Mouse (Mus musculus): Measurements from ENCODE around the gene Foxl1. TPM values are rescaled to one million over a fixed set of nuclear protein-coding genes. Genes with fewer than 3 reads are reported as not detected.
A peak's percentile ranks its signal among the peaks of the same experiment; 100 is the strongest.

The Foxl1 gene
- polyA plus RNA-seq, 1 experiment = not detected

GRCm38 (mm10) chr8:121088281-121088680 is 39.5 kb upstream of the Foxl1 start:
- no peak for TF ChIP-seq POLR2A (IDR thresholded peaks at IDR 0.05; ENCODE audit: control insufficient read depth, low read depth, low read length)
- TF ChIP-seq CTCF (IDR thresholded peaks at IDR 0.05; ENCODE audit: control insufficient read depth, insufficient read depth, insufficient replicate concordance, low read depth, low read length) = no peak
- peaks cover 16% of the 10 kb centered on the region for H3K4me1 ChIP-seq (ENCODE audit: control insufficient read depth, insufficient read depth, low read length)

GRCm38 (mm10) chr8:121088871-121089630 is 38.7 kb upstream of the Foxl1 start:
- Histone ChIP-seq H3K27me3 (ENCODE audit: control insufficient read depth, insufficient read depth, low read length) (peaks cover 3% of the 10 kb centered on the region; the same call in 1 of the 2 replicates), H3K36me3 (ENCODE audit: control insufficient read depth, insufficient read depth, low read length) (no peaks in the 10 kb centered on the region), H3K27ac (ENCODE audit: control insufficient read depth, insufficient read depth, low read depth, low read length) (no peak overlapping the region), H3K4me1 (ENCODE audit: control insufficient read depth, insufficient read depth, low read length) (peaks cover 20% of the 10 kb centered on the region), H3K4me3 (ENCODE audit: control insufficient read depth, low read depth, low read length) (no peak overlapping the region)
- TF ChIP-seq CTCF (IDR thresholded peaks at IDR 0.05; ENCODE audit: control insufficient read depth, insufficient read depth, insufficient replicate concordance, low read depth, low read length) (no peak), POLR2A (IDR thresholded peaks at IDR 0.05; ENCODE audit: control insufficient read depth, low read depth, low read length) (no peak)

More at GRCm38 (mm10) chr8:121088281-121088680, 39.5 kb upstream of the Foxl1 start:
- H3K27ac ChIP-seq (ENCODE audit: control insufficient read depth, insufficient read depth, low read depth, low read length) = no peak overlapping the region
- no peak overlapping the region for H3K4me3 ChIP-seq (ENCODE audit: control insufficient read depth, low read depth, low read length)
- H3K27me3 ChIP-seq (ENCODE audit: control insufficient read depth, insufficient read depth, low read length) = peaks cover 3% of the 10 kb centered on the region; the same call in 1 of the 2 replicates
- no peaks in the 10 kb centered on the region for H3K36me3 ChIP-seq (ENCODE audit: control insufficient read depth, insufficient read depth, low read length)

GRCm38 (mm10) chr8:121089631-121090380 is 37.9 kb upstream of the Foxl1 start:
- Histone ChIP-seq H3K4me3 (ENCODE audit: control insufficient read depth, low read depth, low read length) (no peak overlapping the region), H3K27me3 (ENCODE audit: control insufficient read depth, insufficient read depth, low read length) (peaks cover 3% of the 10 kb centered on the region; the same call in 1 of the 2 replicates), H3K36me3 (ENCODE audit: control insufficient read depth, insufficient read depth, low read length) (no peaks in the 10 kb centered on the region), H3K27ac (ENCODE audit: control insufficient read depth, insufficient read depth, low read depth, low read length) (no peak overlapping the region), H3K4me1 (ENCODE audit: control insufficient read depth, insufficient read depth, low read length) (peaks cover 16% of the 10 kb centered on the region)
- TF ChIP-seq CTCF (IDR thresholded peaks at IDR 0.05; ENCODE audit: control insufficient read depth, insufficient read depth, insufficient replicate concordance, low read depth, low read length) = no peak

GRCm38 (mm10) chr8:121090716-121091115 is 37.0 kb upstream of the Foxl1 start:
- no peak overlapping the region for H3K4me3 ChIP-seq (ENCODE audit: control insufficient read depth, low read depth, low read length)
- no peaks in the 10 kb centered on the region for H3K36me3 ChIP-seq (ENCODE audit: control insufficient read depth, insufficient read depth, low read length)
- TF ChIP-seq CTCF (IDR thresholded peaks at IDR 0.05; ENCODE audit: control insufficient read depth, insufficient read depth, insufficient replicate concordance, low read depth, low read length) (no peak), POLR2A (IDR thresholded peaks at IDR 0.05; ENCODE audit: control insufficient read depth, low read depth, low read length) (no peak)
- H3K27ac ChIP-seq (ENCODE audit: control insufficient read depth, insufficient read depth, low read depth, low read length) = no peak overlapping the region
- H3K27me3 ChIP-seq (ENCODE audit: control insufficient read depth, insufficient read depth, low read length) = peaks cover 3% of the 10 kb centered on the region; the same call in 1 of the 2 replicates
- peaks cover 16% of the 10 kb centered on the region for H3K4me1 ChIP-seq (ENCODE audit: control insufficient read depth, insufficient read depth, low read length)

GRCm38 (mm10) chr8:121092141-121092540 is 35.6 kb upstream of the Foxl1 start:
- H3K4me1 ChIP-seq (ENCODE audit: control insufficient read depth, insufficient read depth, low read length) = peaks cover 16% of the 10 kb centered on the region
- no peak overlapping the region for H3K27ac ChIP-seq (ENCODE audit: control insufficient read depth, insufficient read depth, low read depth, low read length)
- H3K27me3 ChIP-seq (ENCODE audit: control insufficient read depth, insufficient read depth, low read length) = peaks cover 3% of the 10 kb centered on the region; the same call in 1 of the 2 replicates
- H3K36me3 ChIP-seq (ENCODE audit: control insufficient read depth, insufficient read depth, low read length) = no peaks in the 10 kb centered on the region
- TF ChIP-seq POLR2A (IDR thresholded peaks at IDR 0.05; ENCODE audit: control insufficient read depth, low read depth, low read length) = no peak
- no peak for TF ChIP-seq CTCF (IDR thresholded peaks at IDR 0.05; ENCODE audit: control insufficient read depth, insufficient read depth, insufficient replicate concordance, low read depth, low read length)
- H3K4me3 ChIP-seq (ENCODE audit: control insufficient read depth, low read depth, low read length) = 0 out of 2 replicates have a peak overlapping the region, but pooled peaks have one; percentile 19

GRCm38 (mm10) chr8:121092627-121093026 is 35.1 kb upstream of the Foxl1 start:
- TF ChIP-seq POLR2A (IDR thresholded peaks at IDR 0.05; ENCODE audit: control insufficient read depth, low read depth, low read length) = no peak
- TF ChIP-seq CTCF (IDR thresholded peaks at IDR 0.05; ENCODE audit: control insufficient read depth, insufficient read depth, insufficient replicate concordance, low read depth, low read length) = peak; percentile 87; the same call in 1 of the 2 replicates
- no peaks in the 10 kb centered on the region for H3K36me3 ChIP-seq (ENCODE audit: control insufficient read depth, insufficient read depth, low read length)
- no peak overlapping the region for H3K27ac ChIP-seq (ENCODE audit: control insufficient read depth, insufficient read depth, low read depth, low read length)
- peaks cover 3% of the 10 kb centered on the region; the same call in 1 of the 2 replicates for H3K27me3 ChIP-seq (ENCODE audit: control insufficient read depth, insufficient read depth, low read length)
- peaks cover 16% of the 10 kb centered on the region for H3K4me1 ChIP-seq (ENCODE audit: control insufficient read depth, insufficient read depth, low read length)
- H3K4me3 ChIP-seq (ENCODE audit: control insufficient read depth, low read depth, low read length) = peak overlapping the region; percentile 37

GRCm38 (mm10) chr8:121093496-121093895 is 34.2 kb upstream of the Foxl1 start:
- no peaks in the 10 kb centered on the region for H3K36me3 ChIP-seq (ENCODE audit: control insufficient read depth, insufficient read depth, low read length)
- TF ChIP-seq POLR2A (IDR thresholded peaks at IDR 0.05; ENCODE audit: control insufficient read depth, low read depth, low read length) (no peak), CTCF (IDR thresholded peaks at IDR 0.05; ENCODE audit: control insufficient read depth, insufficient read depth, insufficient replicate concordance, low read depth, low read length) (no peak)
- peaks cover 16% of the 10 kb centered on the region for H3K4me1 ChIP-seq (ENCODE audit: control insufficient read depth, insufficient read depth, low read length)
- H3K4me3 ChIP-seq (ENCODE audit: control insufficient read depth, low read depth, low read length) = peak overlapping the region; percentile 30; the same call in 1 of the 2 replicates
- H3K27ac ChIP-seq (ENCODE audit: control insufficient read depth, insufficient read depth, low read depth, low read length) = no peak overlapping the region
- peaks cover 3% of the 10 kb centered on the region; the same call in 1 of the 2 replicates for H3K27me3 ChIP-seq (ENCODE audit: control insufficient read depth, insufficient read depth, low read length)

Data from testis, adult 2 months (tissue).